Mouse (Mus musculus): Measurements from ENCODE around the gene Kel.

GRCm38 (mm10) chr6:41741101-41741500 is 37.0 kb upstream of the Kel start:
- TF ChIP-seq CTCF (IDR thresholded peaks at IDR 0.05; ENCODE audit: borderline replicate concordance, insufficient read depth, low read length) (no peak), POLR2A (IDR thresholded peaks at IDR 0.05; ENCODE audit: low read depth, low read length) (no peak)
